Mouse (Mus musculus) midbrain, embryonic 16.5 days (tissue): ENCODE results near the gene Nell2. TPM values are rescaled to one million over a fixed set of nuclear protein-coding genes. Genes with fewer than 3 reads are reported as not detected.

Experiments
- ATAC-seq: fragments of 200-750 bp; cut with Nextera tagmentation; 2 replicates; pipeline ENCODE4 v1.8.0; 2017; ENCODE audit warnings: moderate TSS enrichment
- H3K27ac ChIP-seq: fragments of 300-500 bp; sonication (generic); 2 replicates; pipeline ENCODE4 v1.5.1; 2014; ENCODE audit warnings: mild to moderate bottlenecking, low read length, mixed read lengths
- H3K27me3 ChIP-seq: fragments of 300-500 bp; sonication (generic); 2 replicates; pipeline ENCODE4 v1.6.1; 2014; ENCODE audit warnings: low read depth, low read length, mixed read lengths; ENCODE audit not compliant: control insufficient read depth, insufficient read depth
- H3K36me3 ChIP-seq: fragments of 300-500 bp; sonication (generic); 2 replicates; pipeline ENCODE4 v1.6.1; 2014; ENCODE audit warnings: mild to moderate bottlenecking, low read length, moderate library complexity, mixed read lengths; ENCODE audit not compliant: control insufficient read depth, insufficient read depth
- H3K4me1 ChIP-seq: fragments of 300-500 bp; sonication (generic); 2 replicates; pipeline ENCODE4 v1.6.1; 2014; ENCODE audit warnings: mild to moderate bottlenecking, low read length, mixed read lengths; ENCODE audit not compliant: control insufficient read depth, insufficient read depth
- H3K4me2 ChIP-seq: fragments of 300-500 bp; sonication (generic); 2 replicates; pipeline ENCODE4 v1.6.1; 2014; ENCODE audit warnings: mild to moderate bottlenecking, low read length, mixed read lengths
- H3K4me3 ChIP-seq: fragments of 300-500 bp; sonication (generic); 2 replicates; pipeline ENCODE4 v1.5.1; 2014; ENCODE audit warnings: low read depth, mild to moderate bottlenecking, low read length, moderate library complexity, mixed read lengths
- H3K9ac ChIP-seq: fragments of 300-500 bp; sonication (generic); 2 replicates; pipeline ENCODE4 v1.6.1; 2014; ENCODE audit warnings: low read depth, low read length, mixed read lengths
- H3K9me3 ChIP-seq: fragments of 300-500 bp; sonication (generic); replicated peaks from 2 replicates; pipeline ENCODE4 v1.6.1; 2014; ENCODE audit warnings: mild to moderate bottlenecking, low read length, mixed read lengths; ENCODE audit not compliant: control insufficient read depth, poor library complexity, severe bottlenecking
- WGBS: fragments of 180-500 bp; shearing (Covaris S2); extraction: QIAGEN DNeasy Blood & Tissue Kit; methylation state at CpG from one replicate; pipeline ENCODE4 v1.1.7; 2014; 5-methylcytosine and 5-hydroxymethylcytosine counted together
- polyA plus RNA-seq: library from polyadenylated mRNA; unstranded; fragments of >200 nt; fragmentation: Nextera tagmentation; extraction: Ambion mirVana; gene quantifications from 2 replicates; pipeline ENCODE4 v1.2.1, GENCODE M21; 2015

Nell2 gene
- polyA plus RNA-seq, 1 experiment from 2014 or later: 198 TPM

DNA sequence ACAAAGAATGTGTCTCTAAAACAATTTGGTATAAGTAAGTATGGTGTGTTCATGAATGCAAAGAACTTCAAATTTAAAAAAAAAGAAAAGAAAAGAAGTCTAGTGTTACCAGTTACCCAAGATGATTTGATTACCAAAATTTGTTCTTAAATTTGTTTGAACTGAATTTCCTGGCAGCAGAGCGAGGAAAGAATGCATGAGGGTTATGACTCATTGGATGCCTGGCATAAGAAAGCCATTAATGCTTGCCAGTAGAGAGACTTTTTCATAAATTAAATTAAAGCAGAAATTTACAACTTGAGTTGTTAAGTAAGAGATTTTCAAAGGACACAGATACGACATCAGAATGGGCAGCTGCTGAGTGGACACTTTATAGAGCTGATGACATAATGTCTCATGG is 384.2 kb downstream of the Nell2 start:
- Histone ChIP-seq H3K27ac (no peak overlapping the region), H3K4me2 (no peak overlapping the region), H3K4me3 (no peak overlapping the region), H3K9ac (no peak overlapping the region), H3K4me1 (no peaks in the 10 kb centered on the region), H3K27me3 (no peaks in the 10 kb centered on the region), H3K36me3 (no peaks in the 10 kb centered on the region), H3K9me3 (no peaks in the 10 kb centered on the region)
- no peak for ATAC-seq
- 91% methylated on average over 2 of the region's 2 CpGs for WGBS

- no peak for ATAC-seq
- H3K4me3 ChIP-seq: no peak overlapping the region
- H3K4me1 ChIP-seq: no peaks in the 10 kb centered on the region
- no peak overlapping the region for H3K4me2 ChIP-seq
- H3K36me3 ChIP-seq: no peaks in the 10 kb centered on the region
- 81% methylated on average over 12 of the region's 12 CpGs for WGBS
- no peaks in the 10 kb centered on the region for H3K9me3 ChIP-seq
- H3K27me3 ChIP-seq: no peaks in the 10 kb centered on the region
- no peak overlapping the region for H3K27ac ChIP-seq
- H3K9ac ChIP-seq: no peak overlapping the region
These were observed 389.5 kb downstream of the Nell2 start for GRCm38 (mm10) chr15:95138709-95139409.

DNA sequence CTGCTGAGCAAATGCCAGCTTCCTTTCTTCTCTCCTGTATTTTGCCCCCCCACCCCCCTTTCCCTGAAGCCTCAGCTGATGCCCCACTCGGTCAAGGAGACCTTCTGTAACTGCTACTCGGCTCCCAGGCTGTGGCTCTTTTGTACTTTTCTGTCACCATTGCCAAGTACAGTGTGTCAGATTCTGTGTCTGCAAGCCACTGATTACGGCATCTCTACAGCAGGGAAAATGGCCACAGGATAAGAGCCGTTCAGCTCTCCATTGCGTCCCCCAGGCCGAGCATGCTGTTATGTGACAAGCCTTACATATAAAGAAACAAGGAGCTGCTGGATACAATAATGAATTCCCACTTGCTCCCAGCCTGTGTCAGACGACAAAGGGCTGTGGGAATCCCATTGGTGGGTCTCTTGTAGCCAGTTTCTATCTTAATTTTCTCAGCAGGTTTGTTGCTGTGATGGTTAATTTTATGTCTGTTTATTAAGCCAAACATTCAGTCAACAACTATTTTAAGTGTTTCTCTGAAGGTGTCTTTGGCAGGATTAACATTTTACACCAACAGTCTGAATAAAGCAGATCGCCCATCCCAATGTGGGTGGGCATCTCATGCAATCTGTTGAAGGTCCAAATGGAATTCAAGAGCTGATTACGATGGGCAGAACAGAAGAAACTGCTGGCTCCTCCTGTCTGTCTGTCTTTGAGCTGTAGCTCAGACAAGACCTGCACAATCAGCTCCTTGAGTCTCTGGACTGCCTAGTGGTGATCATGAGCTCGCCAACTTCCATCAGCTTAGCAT is 391.1 kb downstream of the Nell2 start:
- no peak for ATAC-seq
- WGBS: 44% methylated on average over 10 of the region's 10 CpGs
- H3K9ac ChIP-seq: no peak overlapping the region
- H3K4me3 ChIP-seq: no peak overlapping the region
- no peaks in the 10 kb centered on the region for H3K9me3 ChIP-seq
- H3K27me3 ChIP-seq: no peaks in the 10 kb centered on the region
- no peaks in the 10 kb centered on the region for H3K36me3 ChIP-seq
- no peak overlapping the region for H3K27ac ChIP-seq
- no peaks in the 10 kb centered on the region for H3K4me1 ChIP-seq
- no peak overlapping the region for H3K4me2 ChIP-seq

DNA sequence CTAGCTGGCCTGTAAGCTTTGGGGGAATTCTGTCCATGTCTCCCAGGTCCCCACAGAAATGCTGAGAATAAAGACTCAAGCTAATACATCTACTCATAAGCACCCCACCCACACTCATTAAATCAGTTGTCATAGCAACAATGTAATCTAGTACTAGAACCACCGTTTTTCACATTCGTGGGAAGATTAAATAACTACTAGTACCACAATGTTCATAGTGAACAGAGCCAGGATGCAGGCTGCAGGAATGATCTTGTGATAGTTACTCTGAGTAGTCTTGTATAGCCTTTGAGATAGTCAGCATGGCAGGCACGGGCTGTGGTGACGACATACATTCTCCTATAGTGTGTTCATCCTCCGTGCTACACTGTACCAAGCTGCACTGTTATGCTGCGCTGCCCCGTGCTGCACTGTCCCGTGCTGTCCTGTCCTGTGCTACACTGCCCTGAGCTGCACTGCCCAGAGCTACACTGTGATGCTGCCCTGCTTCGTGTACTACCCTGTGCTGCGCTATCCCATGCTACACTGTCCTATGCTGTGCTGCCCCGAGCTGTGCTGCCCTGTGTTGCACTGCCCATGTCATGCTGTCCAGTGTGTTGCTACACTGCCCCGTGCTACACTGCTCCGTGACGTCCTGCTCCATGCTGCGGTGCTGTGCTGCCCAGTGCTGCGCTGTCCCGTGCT is 392.3 kb downstream of the Nell2 start:
- ATAC-seq: peak; percentile 72
- no peak overlapping the region for H3K4me3 ChIP-seq
- 87% methylated on average over 17 of the region's 17 CpGs for WGBS
- H3K27ac ChIP-seq: no peak overlapping the region
- H3K9ac ChIP-seq: no peak overlapping the region
- H3K27me3 ChIP-seq: no peaks in the 10 kb centered on the region
- no peaks in the 10 kb centered on the region for H3K4me1 ChIP-seq
- no peaks in the 10 kb centered on the region for H3K36me3 ChIP-seq
- H3K9me3 ChIP-seq: no peaks in the 10 kb centered on the region
- no peak overlapping the region for H3K4me2 ChIP-seq

GRCm38 (mm10) chr15:95131401-95131800 is 397.0 kb downstream of the Nell2 start:
- Histone ChIP-seq H3K9ac (no peak overlapping the region), H3K27ac (no peak overlapping the region), H3K27me3 (no peaks in the 10 kb centered on the region), H3K36me3 (no peaks in the 10 kb centered on the region), H3K4me3 (no peak overlapping the region), H3K4me1 (no peaks in the 10 kb centered on the region), H3K4me2 (no peak overlapping the region), H3K9me3 (no peaks in the 10 kb centered on the region)
- 53% methylated on average over 4 of the region's 4 CpGs for WGBS
- no peak for ATAC-seq

GRCm38 (mm10) chr15:95108626-95109025 is 419.7 kb downstream of the Nell2 start:
- ATAC-seq: no peak
- H3K9ac ChIP-seq: no peak overlapping the region
- 77% methylated on average over 4 of the region's 4 CpGs for WGBS
- no peak overlapping the region for H3K27ac ChIP-seq
- no peaks in the 10 kb centered on the region for H3K27me3 ChIP-seq
- no peaks in the 10 kb centered on the region for H3K36me3 ChIP-seq
- no peaks in the 10 kb centered on the region for H3K4me1 ChIP-seq
- H3K4me3 ChIP-seq: no peak overlapping the region
- no peaks in the 10 kb centered on the region for H3K9me3 ChIP-seq
- no peak overlapping the region for H3K4me2 ChIP-seq

DNA sequence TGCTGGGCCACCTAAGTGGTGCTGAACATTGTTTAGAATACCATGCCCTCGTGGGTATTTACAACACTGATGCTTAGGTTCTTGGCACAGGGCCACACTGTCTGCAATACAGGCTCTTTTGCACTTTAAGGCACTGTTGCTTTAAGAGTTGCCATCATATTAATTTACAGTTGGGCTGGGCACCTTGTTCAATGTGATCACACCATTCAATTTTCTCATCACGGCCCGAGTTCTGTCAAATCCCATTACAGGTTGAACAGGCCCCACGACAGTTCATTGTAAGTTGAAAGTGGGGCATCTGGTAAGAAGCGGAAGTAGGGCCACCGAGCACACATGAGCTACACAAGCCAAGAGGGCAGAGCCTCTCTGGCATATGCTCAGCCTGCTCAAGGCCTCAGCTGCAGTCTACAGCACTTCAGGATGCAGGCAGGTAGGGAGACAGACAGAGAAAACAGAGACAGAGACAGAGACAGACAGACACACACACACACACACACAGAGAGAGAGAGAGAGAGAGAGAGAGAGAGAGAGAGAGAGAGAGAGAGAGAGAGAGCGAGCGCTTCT is 421.0 kb downstream of the Nell2 start:
- Histone ChIP-seq H3K36me3 (no peaks in the 10 kb centered on the region), H3K27ac (no peak overlapping the region), H3K4me1 (no peaks in the 10 kb centered on the region), H3K9ac (no peak overlapping the region), H3K4me2 (no peak overlapping the region), H3K27me3 (no peaks in the 10 kb centered on the region), H3K4me3 (no peak overlapping the region), H3K9me3 (no peaks in the 10 kb centered on the region)
- no peak for ATAC-seq
- WGBS: 58% methylated on average over 8 of the region's 8 CpGs

DNA sequence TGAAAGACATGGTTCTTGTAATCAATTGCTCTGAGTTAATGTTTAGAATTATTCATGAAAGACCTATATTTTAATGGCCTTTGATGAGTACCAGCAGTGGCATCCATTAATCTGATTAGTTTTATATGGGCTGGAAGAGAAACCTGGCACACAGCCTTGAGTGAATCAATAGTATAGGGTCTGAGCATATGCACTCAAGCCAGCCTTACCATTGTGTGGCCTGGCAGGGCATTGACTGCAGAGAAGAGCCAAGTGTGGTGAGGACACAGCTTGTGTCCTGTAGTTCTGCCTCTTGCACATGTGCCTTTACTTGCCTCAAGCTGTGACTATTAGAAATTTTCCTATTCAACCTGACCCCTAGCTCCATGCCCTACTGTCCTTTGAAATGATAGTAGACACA is 426.8 kb downstream of the Nell2 start:
- Histone ChIP-seq H3K9ac (no peak overlapping the region), H3K4me1 (no peaks in the 10 kb centered on the region), H3K27ac (no peak overlapping the region), H3K27me3 (no peaks in the 10 kb centered on the region), H3K9me3 (no peaks in the 10 kb centered on the region), H3K4me3 (no peak overlapping the region), H3K4me2 (no peak overlapping the region), H3K36me3 (no peaks in the 10 kb centered on the region)
- no peak for ATAC-seq

- 87% methylated on average over 7 of the region's 7 CpGs for WGBS
- H3K4me3 ChIP-seq: no peak overlapping the region
These were observed 428.2 kb downstream of the Nell2 start for GRCm38 (mm10) chr15:95100133-95100532.

More at GRCm38 (mm10) chr15:95100133-95100532, 428.2 kb downstream of the Nell2 start:
- no peak for ATAC-seq
- H3K36me3 ChIP-seq: no peaks in the 10 kb centered on the region
- no peak overlapping the region for H3K27ac ChIP-seq
- no peaks in the 10 kb centered on the region for H3K9me3 ChIP-seq
- no peaks in the 10 kb centered on the region for H3K27me3 ChIP-seq
- H3K4me1 ChIP-seq: no peaks in the 10 kb centered on the region
- H3K9ac ChIP-seq: no peak overlapping the region
- no peak overlapping the region for H3K4me2 ChIP-seq
